Mouse (Mus musculus): Measurements from ENCODE around the gene Syt7.

The Syt7 gene

DNA sequence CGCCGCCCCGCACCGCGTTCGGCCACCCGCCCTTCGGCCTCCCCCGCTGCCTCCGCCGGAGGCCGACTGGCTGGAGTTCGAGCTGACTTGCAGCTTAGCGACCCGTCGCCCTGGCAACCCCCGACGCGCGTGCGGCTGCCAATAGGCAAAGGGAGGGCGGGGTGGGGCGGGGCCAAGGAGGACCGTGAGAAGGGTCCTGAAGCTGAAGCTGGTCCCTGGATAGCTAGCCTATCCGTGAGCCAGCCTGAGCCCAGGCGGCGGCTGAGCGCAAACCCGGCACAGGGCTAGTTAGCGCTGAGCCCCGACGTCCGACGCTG, 68.6 kb downstream of the Syt7 start:
- peak in 1 of 2 experiments; percentile 70 for DNase-seq (ENCODE audit: low spot score in 2 of 2)

DNA sequence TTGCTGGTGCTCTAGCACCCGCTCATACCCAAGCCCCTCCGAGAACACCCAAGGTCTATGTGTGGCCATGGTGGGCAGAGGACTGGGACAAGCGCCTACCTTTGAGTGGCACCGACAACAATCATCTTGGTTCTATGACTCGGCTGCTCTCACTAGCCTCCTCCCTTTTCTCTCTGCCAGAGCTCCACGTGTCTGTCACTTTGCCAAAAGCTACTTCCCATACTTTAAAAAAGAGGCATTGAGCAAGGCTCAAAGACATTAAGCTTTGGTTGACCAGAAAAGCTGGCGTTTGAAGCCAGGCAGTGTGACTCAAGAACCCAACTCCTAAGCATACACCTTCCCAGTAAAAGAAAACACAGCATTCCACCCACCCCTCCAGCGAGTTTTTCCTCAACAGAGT, 69.2 kb downstream of the Syt7 start:
- DNase-seq (ENCODE audit: low spot score in 2 of 2) = no peak

- no peak for DNase-seq (ENCODE audit: low spot score in 2 of 2)
These were observed 71.0 kb downstream of the Syt7 start for GRCm38 (mm10) chr19:10459907-10460306.

GRCm38 (mm10) chr19:10461584-10461983, 72.7 kb downstream of the Syt7 start:
- no peak for DNase-seq (ENCODE audit: low spot score in 2 of 2)

DNA sequence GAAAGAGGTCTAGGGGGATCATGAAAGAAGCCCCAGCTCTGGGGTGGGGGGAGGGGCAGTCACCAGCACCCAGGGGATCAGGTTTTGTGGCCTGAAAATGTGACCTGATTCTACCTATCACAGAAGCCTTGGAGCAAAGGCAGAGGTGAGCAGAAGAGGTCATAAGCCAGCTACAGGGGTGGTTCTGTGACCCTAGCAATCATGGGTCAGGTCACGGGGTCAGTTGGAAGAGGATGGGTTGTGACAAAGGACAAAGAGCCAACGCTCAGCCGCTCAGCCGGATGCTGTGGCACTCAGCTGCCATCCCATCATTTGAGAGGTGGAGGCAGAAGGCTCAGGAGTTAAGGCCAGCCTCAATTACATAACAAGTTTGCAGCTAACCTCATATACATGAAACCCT, 75.5 kb downstream of the Syt7 start:
- no peak for DNase-seq (ENCODE audit: low spot score in 2 of 2)

DNA sequence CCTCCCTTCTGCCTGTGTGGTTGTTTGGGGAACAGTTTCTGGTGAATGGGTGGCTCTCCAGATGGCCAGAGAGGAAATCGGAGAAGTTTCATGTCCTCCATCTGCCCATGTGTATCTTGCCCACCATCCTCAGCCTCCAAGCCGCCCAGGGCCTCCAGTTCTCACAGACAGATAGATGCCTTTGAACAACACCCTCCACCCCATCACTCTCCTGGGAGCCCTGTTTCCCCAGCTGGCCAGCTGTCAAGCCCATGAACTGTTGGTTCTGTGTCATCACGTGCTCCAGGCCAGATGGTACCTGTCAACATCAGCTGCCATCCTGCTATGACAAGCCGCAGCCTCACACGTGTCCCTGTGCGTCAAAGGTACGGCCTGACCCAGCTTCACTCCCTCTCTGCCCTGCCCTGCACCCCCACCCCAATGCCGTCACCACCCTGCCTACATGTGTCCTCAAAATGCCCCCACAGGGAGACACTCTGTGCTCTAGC, 80.3 kb downstream of the Syt7 start:
- no peak for DNase-seq (ENCODE audit: low spot score in 2 of 2)

- DNase-seq (ENCODE audit: low spot score in 2 of 2) = no peak
These were observed 84.1 kb downstream of the Syt7 start for GRCm38 (mm10) chr19:10472958-10473357.

GRCm38 (mm10) chr19:10473779-10474178, 84.9 kb downstream of the Syt7 start:
- no peak for DNase-seq (ENCODE audit: low spot score in 2 of 2)

GRCm38 (mm10) chr19:10479541-10479940, 90.7 kb downstream of the Syt7 start:
- DNase-seq (ENCODE audit: low spot score in 2 of 2) = no peak

GRCm38 (mm10) chr19:10482703-10483102, 93.8 kb downstream of the Syt7 start, which contains the start of gene Ppp1r32:
TSS of gene Ppp1r32 (minus strand) at chr19:10482928.
- no peak for DNase-seq (ENCODE audit: low spot score in 2 of 2)

DNA sequence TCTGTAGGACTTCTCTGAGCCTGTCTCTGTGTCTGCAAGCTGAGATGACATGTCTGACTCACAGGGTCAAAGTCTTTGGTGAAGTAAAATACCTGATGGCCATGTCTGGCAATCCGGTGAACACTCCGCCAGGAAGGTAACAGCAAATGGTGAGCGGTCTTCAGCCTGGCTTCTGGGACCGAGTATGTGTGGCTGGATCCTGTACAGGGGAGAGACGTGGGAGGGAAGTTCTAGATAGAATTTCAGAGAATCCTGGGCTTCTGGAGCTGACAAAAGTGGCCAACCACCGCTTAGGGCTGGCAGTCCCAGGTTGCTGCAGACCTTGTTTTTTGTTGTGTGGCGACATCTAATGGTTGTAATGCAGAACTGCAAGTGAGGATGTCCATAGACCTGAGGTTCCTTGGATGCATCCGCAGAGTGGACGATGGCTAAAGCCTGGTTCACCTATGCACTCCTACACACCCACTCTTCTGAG, 97.4 kb downstream of the Syt7 start:
- peak in 1 of 2 experiments; percentile 54 for DNase-seq (ENCODE audit: low spot score in 2 of 2)

DNA sequence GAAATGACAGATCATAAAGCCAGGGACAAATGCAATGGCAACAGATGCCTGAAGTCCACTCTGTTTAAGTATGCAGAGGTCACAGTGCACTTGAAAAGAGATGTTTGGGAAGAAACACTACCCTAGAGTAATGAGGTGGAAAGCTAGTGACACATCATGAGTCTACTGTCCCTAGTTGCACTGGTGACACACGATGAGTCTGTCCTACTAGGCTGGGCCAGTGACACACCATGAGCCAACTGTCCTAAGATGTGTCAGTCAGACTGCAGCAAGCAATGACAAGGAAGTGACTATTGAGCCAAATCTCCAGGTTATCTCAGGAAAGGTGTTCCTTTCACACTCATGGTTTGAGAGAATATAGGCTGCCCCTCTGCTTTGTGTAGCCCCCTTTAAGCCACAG, 106.8 kb downstream of the Syt7 start:
- no peak for DNase-seq (ENCODE audit: low spot score in 2 of 2)

DNA sequence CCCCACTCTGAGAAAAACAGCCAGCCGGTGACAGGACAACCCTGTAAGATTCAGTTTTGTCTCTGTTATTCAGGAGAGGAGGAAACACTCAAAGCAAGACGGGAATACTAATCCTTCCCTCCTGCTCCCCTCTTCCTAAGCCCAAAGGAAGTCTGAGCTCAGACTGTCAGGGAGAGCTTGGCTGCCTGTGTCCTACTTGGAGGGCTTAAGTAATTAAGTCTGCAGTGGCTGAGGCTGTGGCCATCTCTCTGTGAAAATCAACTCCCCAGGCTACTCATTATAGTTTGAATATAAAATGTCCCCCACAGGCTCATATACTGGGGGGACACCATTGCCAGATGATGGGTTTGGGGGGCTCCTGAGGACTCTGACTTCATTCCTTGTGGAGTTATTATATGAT, 108.1 kb downstream of the Syt7 start:
- no peak for DNase-seq (ENCODE audit: low spot score in 2 of 2)

DNA sequence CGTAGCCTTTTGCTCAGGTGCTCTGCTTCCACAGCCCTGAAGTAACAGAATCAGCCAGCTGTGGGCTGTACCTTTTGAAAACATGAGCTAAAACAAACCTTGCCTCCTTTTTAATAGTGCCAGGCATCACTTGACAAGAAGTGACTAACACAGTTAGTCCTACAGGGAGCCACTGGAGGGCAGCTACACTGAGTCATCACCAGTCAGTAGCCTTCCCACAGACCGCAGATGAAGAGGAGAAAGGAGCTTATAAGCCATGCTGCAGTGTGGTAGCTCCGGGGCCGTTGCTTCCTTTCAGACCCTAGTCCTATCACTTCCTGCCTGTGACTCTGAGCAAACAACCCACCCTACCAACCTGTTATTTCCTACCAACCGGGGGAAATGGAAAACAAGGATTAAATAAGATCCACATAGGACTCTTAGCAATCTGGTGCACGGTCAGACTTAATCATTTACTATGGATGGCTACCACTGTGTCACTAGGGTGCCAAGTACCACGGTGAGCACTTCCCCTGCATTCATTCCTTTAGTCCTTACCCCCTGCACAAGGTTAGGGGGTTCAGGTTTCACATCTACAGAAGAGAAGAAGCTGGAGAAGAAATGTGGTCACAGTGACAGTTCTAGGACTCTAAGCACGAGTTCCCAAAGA, 108.7 kb downstream of the Syt7 start:
- DNase-seq (ENCODE audit: low spot score in 2 of 2) = no peak

- no peak for DNase-seq (ENCODE audit: low spot score in 2 of 2)
These were observed 111.7 kb downstream of the Syt7 start for GRCm38 (mm10) chr19:10500581-10500980.

DNA sequence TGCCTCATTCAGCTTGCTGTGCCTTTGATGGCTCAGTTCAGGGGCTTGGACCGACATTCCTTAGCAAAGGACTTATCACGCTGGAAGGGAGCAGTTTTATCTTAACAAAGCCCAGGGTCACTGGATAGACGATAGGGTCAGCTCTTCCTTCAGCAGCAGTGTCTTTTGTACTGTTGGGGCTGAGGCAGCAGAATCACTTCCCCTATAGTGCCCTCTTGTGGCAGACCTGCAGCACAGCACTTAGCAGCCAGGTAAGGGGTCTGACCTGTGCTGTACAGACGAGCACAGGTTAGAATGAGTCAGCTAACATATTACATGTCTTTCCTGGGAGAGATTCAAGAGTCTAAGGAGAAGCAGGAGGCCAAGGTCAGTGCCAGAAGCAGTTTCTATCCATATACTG, 113.7 kb downstream of the Syt7 start:
- DNase-seq (ENCODE audit: low spot score in 2 of 2) = no peak

Measured in frontal cortex, postnatal 10 days (tissue).